Mouse (Mus musculus): ENCODE results near the gene Dock6. TPM values are rescaled to one million over a fixed set of nuclear protein-coding genes. Genes with fewer than 3 reads are reported as not detected.

Dock6 gene
- polyA plus RNA-seq, 1 experiment: 41.5 TPM

DNA sequence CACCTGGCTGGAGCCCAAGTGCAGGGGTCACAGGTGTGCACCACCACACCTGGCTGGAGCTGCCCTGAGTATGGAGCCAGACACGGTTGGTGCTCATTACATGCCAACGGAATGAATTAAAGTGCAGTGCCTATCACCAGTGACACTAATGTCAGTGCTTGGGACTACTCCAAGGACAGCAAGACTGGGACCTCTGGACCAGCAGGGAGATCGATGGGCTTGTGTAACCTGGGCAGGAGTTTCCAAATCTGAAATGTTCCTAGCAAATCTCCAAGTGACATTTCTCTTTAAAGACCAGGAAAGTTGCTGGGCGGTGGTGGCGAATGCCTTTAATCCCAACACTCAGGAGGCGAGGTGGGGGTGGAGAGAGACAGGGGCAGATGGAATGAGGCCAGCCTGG lies 29.7 kb downstream of the Dock6 start:
- Histone ChIP-seq H3K36me3 (ENCODE audit: control insufficient read depth, insufficient read depth, low read length) (peaks cover 1% of the 10 kb centered on the region), H3K27me3 (ENCODE audit: control insufficient read depth, insufficient read depth, low read length) (no peaks in the 10 kb centered on the region), H3K4me1 (ENCODE audit: control insufficient read depth, insufficient read depth, low read length) (no peaks in the 10 kb centered on the region), H3K27ac (ENCODE audit: control insufficient read depth, insufficient read depth, low read depth, low read length) (no peak overlapping the region), H3K4me3 (ENCODE audit: control insufficient read depth, low read depth, low read length) (no peak overlapping the region)
- TF ChIP-seq CTCF (IDR thresholded peaks at IDR 0.05; ENCODE audit: control insufficient read depth, insufficient read depth, insufficient replicate concordance, low read depth, low read length) (no peak), POLR2A (IDR thresholded peaks at IDR 0.05; ENCODE audit: control insufficient read depth, low read depth, low read length) (no peak)

DNA sequence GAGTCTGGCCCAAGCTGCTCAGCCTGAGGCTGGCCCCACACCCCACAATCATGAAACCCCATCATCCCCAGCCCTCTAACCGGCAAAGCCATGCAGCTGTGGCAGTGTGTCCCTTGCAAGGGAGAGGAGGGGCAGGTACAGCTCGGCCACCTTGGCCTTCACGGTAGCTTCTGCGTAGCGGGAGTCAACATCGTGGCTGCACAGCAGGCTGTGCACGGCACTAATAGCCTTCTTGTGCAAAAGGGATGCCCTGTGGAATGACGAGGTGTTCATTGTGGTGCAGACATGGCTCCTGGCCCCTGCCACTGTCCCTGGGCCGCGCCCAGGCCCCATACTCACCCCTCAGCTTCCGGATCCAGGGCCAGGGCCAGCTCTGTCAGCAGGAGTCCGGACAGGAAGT lies 32.3 kb downstream of the Dock6 start:
- H3K36me3 ChIP-seq (ENCODE audit: control insufficient read depth, insufficient read depth, low read length): no peaks in the 10 kb centered on the region; the same call in 1 of the 2 replicates
- TF ChIP-seq POLR2A (IDR thresholded peaks at IDR 0.05; ENCODE audit: control insufficient read depth, low read depth, low read length) (no peak), CTCF (IDR thresholded peaks at IDR 0.05; ENCODE audit: control insufficient read depth, insufficient read depth, insufficient replicate concordance, low read depth, low read length) (no peak)
- no peaks in the 10 kb centered on the region for H3K4me1 ChIP-seq (ENCODE audit: control insufficient read depth, insufficient read depth, low read length)
- H3K27ac ChIP-seq (ENCODE audit: control insufficient read depth, insufficient read depth, low read depth, low read length): no peak overlapping the region
- H3K27me3 ChIP-seq (ENCODE audit: control insufficient read depth, insufficient read depth, low read length): no peaks in the 10 kb centered on the region
- H3K4me3 ChIP-seq (ENCODE audit: control insufficient read depth, low read depth, low read length): no peak overlapping the region

DNA sequence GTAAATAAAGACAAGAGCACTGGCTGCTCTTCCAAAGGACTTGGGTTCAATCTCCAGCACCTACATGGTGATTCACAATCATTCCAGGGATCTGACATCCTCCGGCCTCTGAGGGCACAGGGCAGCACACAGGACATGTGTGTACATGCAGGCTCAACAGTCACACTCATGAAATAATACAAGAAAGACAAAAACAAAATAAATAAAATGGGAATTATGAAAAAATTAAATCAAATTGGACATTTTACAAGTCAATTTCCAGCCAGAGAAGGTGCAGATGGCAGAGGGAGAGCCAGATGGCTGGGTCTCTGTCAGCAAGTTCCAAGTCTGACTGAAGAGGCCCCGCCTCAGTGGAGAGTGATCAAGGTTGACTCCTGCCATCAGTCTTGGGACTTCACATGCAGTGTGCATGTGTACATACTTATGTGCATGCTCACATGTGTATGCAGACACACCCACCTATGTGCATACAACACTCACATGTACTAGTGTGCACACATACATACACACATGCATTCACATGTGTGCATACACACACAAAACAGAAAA lies 33.2 kb downstream of the Dock6 start:
- TF ChIP-seq POLR2A (IDR thresholded peaks at IDR 0.05; ENCODE audit: control insufficient read depth, low read depth, low read length): no peak
- TF ChIP-seq CTCF (IDR thresholded peaks at IDR 0.05; ENCODE audit: control insufficient read depth, insufficient read depth, insufficient replicate concordance, low read depth, low read length): no peak
- no peaks in the 10 kb centered on the region for H3K27me3 ChIP-seq (ENCODE audit: control insufficient read depth, insufficient read depth, low read length)
- no peak overlapping the region for H3K27ac ChIP-seq (ENCODE audit: control insufficient read depth, insufficient read depth, low read depth, low read length)
- H3K4me3 ChIP-seq (ENCODE audit: control insufficient read depth, low read depth, low read length): no peak overlapping the region
- H3K4me1 ChIP-seq (ENCODE audit: control insufficient read depth, insufficient read depth, low read length): no peaks in the 10 kb centered on the region
- H3K36me3 ChIP-seq (ENCODE audit: control insufficient read depth, insufficient read depth, low read length): no peaks in the 10 kb centered on the region; the same call in 1 of the 2 replicates

DNA sequence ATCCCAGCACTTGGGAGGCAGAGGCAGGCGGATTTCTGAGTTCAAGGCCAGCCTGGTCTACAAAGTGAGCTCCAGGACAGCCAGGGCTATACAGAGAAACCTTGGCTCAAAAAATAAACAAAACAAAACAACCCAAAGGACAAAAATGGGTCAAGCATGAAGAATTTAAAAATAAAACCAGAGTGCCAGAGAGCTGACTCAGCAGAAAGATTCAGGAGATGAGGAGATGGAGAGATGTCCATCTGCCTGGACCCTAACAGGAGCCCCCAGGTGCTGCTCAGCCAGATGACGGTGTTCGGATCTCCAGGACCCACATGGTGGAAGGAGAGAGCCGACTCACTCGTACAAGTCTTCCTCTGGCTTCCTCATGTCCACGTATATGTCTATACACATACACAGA lies 33.9 kb downstream of the Dock6 start:
- Histone ChIP-seq H3K36me3 (ENCODE audit: control insufficient read depth, insufficient read depth, low read length) (no peaks in the 10 kb centered on the region; the same call in 1 of the 2 replicates), H3K27ac (ENCODE audit: control insufficient read depth, insufficient read depth, low read depth, low read length) (no peak overlapping the region), H3K27me3 (ENCODE audit: control insufficient read depth, insufficient read depth, low read length) (no peaks in the 10 kb centered on the region), H3K4me3 (ENCODE audit: control insufficient read depth, low read depth, low read length) (no peak overlapping the region), H3K4me1 (ENCODE audit: control insufficient read depth, insufficient read depth, low read length) (no peaks in the 10 kb centered on the region)
- TF ChIP-seq CTCF (IDR thresholded peaks at IDR 0.05; ENCODE audit: control insufficient read depth, insufficient read depth, insufficient replicate concordance, low read depth, low read length): no peak
- TF ChIP-seq POLR2A (IDR thresholded peaks at IDR 0.05; ENCODE audit: control insufficient read depth, low read depth, low read length): no peak

DNA sequence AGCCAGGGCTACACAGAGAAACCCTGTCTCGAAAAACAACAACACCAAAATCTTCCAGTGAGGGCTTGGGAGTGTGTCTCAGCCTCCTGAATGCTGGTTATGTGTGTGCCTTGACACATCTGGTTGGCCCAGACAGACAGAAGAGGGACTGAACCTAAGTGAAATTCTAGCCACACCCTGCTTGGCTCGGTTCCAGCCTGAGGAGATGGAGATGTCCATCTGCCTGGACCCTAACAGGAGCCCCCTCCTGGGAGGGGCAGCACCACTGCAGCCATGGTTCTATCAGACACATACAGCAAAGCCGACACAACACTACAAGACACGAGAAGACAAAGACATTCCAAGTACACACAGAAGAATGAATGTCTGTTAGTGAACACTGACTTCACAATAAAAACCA lies 34.3 kb downstream of the Dock6 start:
- Histone ChIP-seq H3K36me3 (ENCODE audit: control insufficient read depth, insufficient read depth, low read length) (no peaks in the 10 kb centered on the region; the same call in 1 of the 2 replicates), H3K4me3 (ENCODE audit: control insufficient read depth, low read depth, low read length) (no peak overlapping the region)

DNA sequence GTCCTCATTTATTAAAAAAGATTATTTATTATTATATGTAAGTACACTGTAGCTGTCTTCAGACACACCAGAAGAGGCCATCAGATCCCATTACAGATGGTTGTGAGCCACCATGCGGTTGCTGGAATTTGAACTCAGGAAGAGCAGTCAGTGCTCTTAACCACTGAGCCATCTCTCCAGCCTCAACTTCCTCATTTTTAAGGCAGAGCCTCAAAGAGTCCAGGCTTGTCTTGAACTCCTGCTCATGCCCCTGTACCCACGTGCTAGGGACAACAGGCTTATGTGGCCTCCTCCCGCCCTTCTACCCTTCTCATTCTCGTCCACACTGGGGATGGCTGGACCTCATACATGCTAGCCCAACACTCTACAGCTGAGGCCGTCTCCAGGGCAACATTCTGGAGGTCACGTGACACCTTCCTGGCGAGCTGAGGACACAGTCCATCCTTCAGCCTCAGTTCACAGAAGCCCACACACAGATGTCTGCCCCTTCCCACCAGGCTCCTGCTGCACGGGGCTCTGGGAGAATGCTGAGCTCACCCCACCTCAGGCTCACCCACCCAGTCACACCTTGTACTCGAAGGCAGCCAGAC lies 35.6 kb downstream of the Dock6 start:
- Histone ChIP-seq H3K36me3 (ENCODE audit: control insufficient read depth, insufficient read depth, low read length) (no peaks in the 10 kb centered on the region; the same call in 1 of the 2 replicates), H3K4me1 (ENCODE audit: control insufficient read depth, insufficient read depth, low read length) (no peaks in the 10 kb centered on the region), H3K4me3 (ENCODE audit: control insufficient read depth, low read depth, low read length) (no peak overlapping the region), H3K27me3 (ENCODE audit: control insufficient read depth, insufficient read depth, low read length) (no peaks in the 10 kb centered on the region), H3K27ac (ENCODE audit: control insufficient read depth, insufficient read depth, low read depth, low read length) (no peak overlapping the region)
- TF ChIP-seq CTCF (IDR thresholded peaks at IDR 0.05; ENCODE audit: control insufficient read depth, insufficient read depth, insufficient replicate concordance, low read depth, low read length): no peak
- TF ChIP-seq POLR2A (IDR thresholded peaks at IDR 0.05; ENCODE audit: control insufficient read depth, low read depth, low read length): no peak

More for the DNA sequence above, 34.3 kb downstream of the Dock6 start:
- Histone ChIP-seq H3K4me1 (ENCODE audit: control insufficient read depth, insufficient read depth, low read length) (no peaks in the 10 kb centered on the region), H3K27ac (ENCODE audit: control insufficient read depth, insufficient read depth, low read depth, low read length) (no peak overlapping the region), H3K27me3 (ENCODE audit: control insufficient read depth, insufficient read depth, low read length) (no peaks in the 10 kb centered on the region)
- TF ChIP-seq CTCF (IDR thresholded peaks at IDR 0.05; ENCODE audit: control insufficient read depth, insufficient read depth, insufficient replicate concordance, low read depth, low read length): no peak
- TF ChIP-seq POLR2A (IDR thresholded peaks at IDR 0.05; ENCODE audit: control insufficient read depth, low read depth, low read length): no peak

DNA sequence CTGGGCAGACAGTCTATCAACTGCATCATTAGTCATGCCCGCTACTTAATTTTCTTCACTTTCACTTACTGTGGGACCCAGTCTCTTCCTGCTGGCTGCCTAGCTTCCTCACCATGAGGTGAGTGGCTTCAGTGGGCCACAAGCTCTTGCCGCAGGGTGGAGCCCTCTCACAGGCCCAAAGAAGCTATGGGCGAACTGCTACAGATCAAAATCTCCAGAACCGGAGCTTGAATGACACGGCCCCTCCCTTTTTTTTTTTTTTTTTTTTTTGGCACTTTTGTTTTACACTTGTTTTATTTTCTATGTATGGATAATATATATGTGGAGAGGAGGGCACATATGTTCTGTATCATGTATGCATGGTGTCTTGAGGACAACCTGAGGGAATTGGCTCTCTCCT lies 41.3 kb downstream of the Dock6 start:
- Histone ChIP-seq H3K36me3 (ENCODE audit: control insufficient read depth, insufficient read depth, low read length) (no peaks in the 10 kb centered on the region; the same call in 1 of the 2 replicates), H3K27ac (ENCODE audit: control insufficient read depth, insufficient read depth, low read depth, low read length) (no peak overlapping the region), H3K27me3 (ENCODE audit: control insufficient read depth, insufficient read depth, low read length) (no peaks in the 10 kb centered on the region), H3K4me3 (ENCODE audit: control insufficient read depth, low read depth, low read length) (no peak overlapping the region), H3K4me1 (ENCODE audit: control insufficient read depth, insufficient read depth, low read length) (no peaks in the 10 kb centered on the region)
- TF ChIP-seq POLR2A (IDR thresholded peaks at IDR 0.05; ENCODE audit: control insufficient read depth, low read depth, low read length) (no peak), CTCF (IDR thresholded peaks at IDR 0.05; ENCODE audit: control insufficient read depth, insufficient read depth, insufficient replicate concordance, low read depth, low read length) (no peak)
